Mouse (Mus musculus) intestine, embryonic 15.5 days (tissue): Measurements from ENCODE around the gene Gkap1. TPM values are rescaled to one million over a fixed set of nuclear protein-coding genes. Genes with fewer than 3 reads are reported as not detected.

Experiments used
- ATAC-seq: fragments of 200-750 bp; cut with Nextera tagmentation; 2 replicates; pipeline ENCODE4 v1.8.0; 2017; ENCODE audit warnings: moderate TSS enrichment, moderate library complexity
- H3K27ac ChIP-seq: fragments of 300-500 bp; sonication (generic); 2 replicates; pipeline ENCODE4 v1.5.1; 2015; ENCODE audit warnings: mild to moderate bottlenecking, inconsistent platforms
- H3K27me3 ChIP-seq: fragments of 300-500 bp; sonication (generic); replicated peaks from 2 replicates; pipeline ENCODE4 v1.6.1; 2015; ENCODE audit warnings: inconsistent platforms
- H3K36me3 ChIP-seq: fragments of 300-500 bp; sonication (generic); 2 replicates; pipeline ENCODE4 v1.6.1; 2015; ENCODE audit warnings: inconsistent platforms
- H3K4me1 ChIP-seq: fragments of 300-500 bp; sonication (generic); replicated peaks from 2 replicates; pipeline ENCODE4 v1.6.1; 2015; ENCODE audit warnings: inconsistent platforms
- H3K4me2 ChIP-seq: fragments of 300-500 bp; sonication (generic); replicated peaks from 2 replicates; pipeline ENCODE4 v1.6.1; 2015; ENCODE audit warnings: mild to moderate bottlenecking, inconsistent platforms
- H3K4me3 ChIP-seq: fragments of 300-500 bp; sonication (generic); replicated peaks from 2 replicates; pipeline ENCODE4 v1.5.1; 2015; ENCODE audit warnings: inconsistent platforms
- H3K9ac ChIP-seq: fragments of 300-500 bp; sonication (generic); 2 replicates; pipeline ENCODE4 v1.6.1; 2015; ENCODE audit warnings: inconsistent platforms
- H3K9me3 ChIP-seq: fragments of 300-500 bp; sonication (generic); 2 replicates; pipeline ENCODE4 v1.6.1; 2016; ENCODE audit warnings: inconsistent platforms
- WGBS: fragments of 180-500 bp; shearing (Covaris S2); methylation state at CpG from one replicate; pipeline ENCODE4 v1.1.7; 2015; 5-methylcytosine and 5-hydroxymethylcytosine counted together
- polyA plus RNA-seq: library from polyadenylated mRNA; unstranded; fragments of >200 nt; fragmentation: Nextera tagmentation; extraction: Ambion mirVana; gene quantifications from 2 replicates; pipeline ENCODE4 v1.2.1, GENCODE M21; 2015

Gene Gkap1
- polyA plus RNA-seq, 1 experiment from 2014 or later: 21.5 TPM

- Histone ChIP-seq H3K27me3 (no peaks in the 10 kb centered on the region), H3K9me3 (no peaks in the 10 kb centered on the region), H3K4me2 (no peak overlapping the region), H3K36me3 (peaks cover 27% of the 10 kb centered on the region), H3K4me3 (no peak overlapping the region), H3K4me1 (no peaks in the 10 kb centered on the region; the same call in 1 of the 2 replicates), H3K9ac (no peak overlapping the region), H3K27ac (no peak overlapping the region)
- no peak for ATAC-seq
- WGBS: 84% methylated on average over 3 of the region's 3 CpGs
Measured at GRCm38 (mm10) chr13:58194908-58195307, 80.6 kb downstream of the Gkap1 start.

GRCm38 (mm10) chr13:58193221-58193620, 82.3 kb downstream of the Gkap1 start:
- no peaks in the 10 kb centered on the region for H3K27me3 ChIP-seq
- H3K36me3 ChIP-seq: peaks cover 27% of the 10 kb centered on the region
- no peak overlapping the region for H3K9ac ChIP-seq
- ATAC-seq: no peak
- WGBS: 94% methylated on average over 3 of the region's 3 CpGs
- H3K9me3 ChIP-seq: no peaks in the 10 kb centered on the region
- no peak overlapping the region for H3K27ac ChIP-seq
- H3K4me1 ChIP-seq: no peaks in the 10 kb centered on the region
- no peak overlapping the region for H3K4me3 ChIP-seq
- no peak overlapping the region for H3K4me2 ChIP-seq

- H3K9ac ChIP-seq: no peak overlapping the region
- H3K4me1 ChIP-seq: no peaks in the 10 kb centered on the region
- H3K9me3 ChIP-seq: no peaks in the 10 kb centered on the region
- no peak overlapping the region for H3K27ac ChIP-seq
- no peak for ATAC-seq
- WGBS: 90% methylated on average over 6 of the region's 6 CpGs
- H3K36me3 ChIP-seq: peaks cover 21% of the 10 kb centered on the region
- H3K4me3 ChIP-seq: no peak overlapping the region
- H3K4me2 ChIP-seq: no peak overlapping the region
- no peaks in the 10 kb centered on the region for H3K27me3 ChIP-seq
Measured at GRCm38 (mm10) chr13:58192146-58192545, 83.4 kb downstream of the Gkap1 start.

- Histone ChIP-seq H3K27ac (no peak overlapping the region), H3K9ac (no peak overlapping the region), H3K9me3 (no peaks in the 10 kb centered on the region), H3K4me2 (no peak overlapping the region), H3K4me3 (no peak overlapping the region), H3K27me3 (no peaks in the 10 kb centered on the region), H3K4me1 (no peaks in the 10 kb centered on the region), H3K36me3 (peaks cover 21% of the 10 kb centered on the region)
- ATAC-seq: no peak
- WGBS: 96% methylated on average over 14 of the region's 14 CpGs
Measured at GRCm38 (mm10) chr13:58191516-58191915, 84.0 kb downstream of the Gkap1 start.

- no peaks in the 10 kb centered on the region for H3K9me3 ChIP-seq
- 73% methylated on average over 5 of the region's 5 CpGs for WGBS
Measured at GRCm38 (mm10) chr13:58189473-58189872, 86.0 kb downstream of the Gkap1 start.

GRCm38 (mm10) chr13:58188412-58188811, 87.1 kb downstream of the Gkap1 start:
- peaks cover 22% of the 10 kb centered on the region for H3K36me3 ChIP-seq
- no peak overlapping the region for H3K4me2 ChIP-seq
- no peak overlapping the region for H3K4me3 ChIP-seq
- H3K4me1 ChIP-seq: no peaks in the 10 kb centered on the region
- peak; percentile 73 for ATAC-seq
- H3K27me3 ChIP-seq: no peaks in the 10 kb centered on the region
- H3K9me3 ChIP-seq: no peaks in the 10 kb centered on the region
- 60% methylated on average over 4 of the region's 4 CpGs for WGBS
- no peak overlapping the region for H3K9ac ChIP-seq
- no peak overlapping the region for H3K27ac ChIP-seq

More at GRCm38 (mm10) chr13:58189473-58189872, 86.0 kb downstream of the Gkap1 start:
- peaks cover 22% of the 10 kb centered on the region for H3K36me3 ChIP-seq
- no peak overlapping the region for H3K4me2 ChIP-seq
- H3K4me3 ChIP-seq: no peak overlapping the region
- H3K9ac ChIP-seq: no peak overlapping the region
- no peaks in the 10 kb centered on the region for H3K27me3 ChIP-seq
- peak; percentile 59; the same call in 1 of the 2 replicates for ATAC-seq
- H3K27ac ChIP-seq: no peak overlapping the region
- no peaks in the 10 kb centered on the region for H3K4me1 ChIP-seq

- H3K36me3 ChIP-seq: peaks cover 22% of the 10 kb centered on the region
- no peak overlapping the region for H3K27ac ChIP-seq
- H3K4me2 ChIP-seq: no peak overlapping the region
- WGBS: 87% methylated on average over 3 of the region's 3 CpGs
- H3K27me3 ChIP-seq: no peaks in the 10 kb centered on the region
- no peak overlapping the region for H3K9ac ChIP-seq
- no peaks in the 10 kb centered on the region for H3K9me3 ChIP-seq
- no peak overlapping the region for H3K4me3 ChIP-seq
- ATAC-seq: no peak
- H3K4me1 ChIP-seq: 0 out of 2 replicates have a peak, but pooled peaks cover 3% of the 10 kb centered on the region
Measured at GRCm38 (mm10) chr13:58187751-58188150, 87.7 kb downstream of the Gkap1 start.

GRCm38 (mm10) chr13:58186281-58186680, 89.2 kb downstream of the Gkap1 start:
- no peaks in the 10 kb centered on the region for H3K27me3 ChIP-seq
- H3K27ac ChIP-seq: no peak overlapping the region
- H3K4me2 ChIP-seq: no peak overlapping the region
- H3K4me3 ChIP-seq: no peak overlapping the region
- no peak overlapping the region for H3K9ac ChIP-seq
- ATAC-seq: no peak
- H3K4me1 ChIP-seq: 0 out of 2 replicates have a peak, but pooled peaks cover 3% of the 10 kb centered on the region
- peaks cover 16% of the 10 kb centered on the region for H3K36me3 ChIP-seq
- H3K9me3 ChIP-seq: no peaks in the 10 kb centered on the region
- 91% methylated on average over 8 of the region's 8 CpGs for WGBS

- 78% methylated on average over 3 of the region's 3 CpGs for WGBS
- no peak overlapping the region for H3K4me3 ChIP-seq
- no peak overlapping the region for H3K27ac ChIP-seq
- H3K9me3 ChIP-seq: no peaks in the 10 kb centered on the region
- ATAC-seq: no peak
- no peak overlapping the region for H3K9ac ChIP-seq
- 0 out of 2 replicates have a peak, but pooled peaks cover 3% of the 10 kb centered on the region for H3K4me1 ChIP-seq
- no peak overlapping the region for H3K4me2 ChIP-seq
- H3K27me3 ChIP-seq: no peaks in the 10 kb centered on the region
- peaks cover 10% of the 10 kb centered on the region; the same call in 1 of the 2 replicates for H3K36me3 ChIP-seq
Measured at GRCm38 (mm10) chr13:58184111-58184510, 91.4 kb downstream of the Gkap1 start.

Other genes starting within 250 kb of the Gkap1 start
- 2.6 and 2.8 TPM in 2 replicates for gene Klhl3, start 162.1 kb downstream of the Gkap1 start, polyA plus RNA-seq
- gene Hnrnpa0, start 147.1 kb downstream of the Gkap1 start, polyA plus RNA-seq: 28.2 and 36.2 TPM in 2 replicates
- 43.0 and 44.0 TPM in 2 replicates for gene Idnk, start 118.0 kb downstream of the Gkap1 start, polyA plus RNA-seq
- gene Ubqln1, start 60.0 kb downstream of the Gkap1 start, polyA plus RNA-seq: 102 and 107 TPM in 2 replicates
- gene Kif27, start 83.4 kb upstream of the Gkap1 start, polyA plus RNA-seq: 0.40 and 0.69 TPM in 2 replicates
- 42.1 and 44.1 TPM in 2 replicates for gene 2210016F16Rik, start 109.5 kb upstream of the Gkap1 start, polyA plus RNA-seq
- gene Rmi1, start 126.5 kb upstream of the Gkap1 start, polyA plus RNA-seq: 21.5 and 25.7 TPM in 2 replicates
- gene Hnrnpk, start 127.6 kb upstream of the Gkap1 start, polyA plus RNA-seq: 1,180 and 1,388 TPM in 2 replicates